Mouse (Mus musculus): ENCODE results near the gene Amigo2. TPM values are rescaled to one million over a fixed set of nuclear protein-coding genes. Genes with fewer than 3 reads are reported as not detected.
A peak's percentile ranks its signal among the peaks of the same experiment; 100 is the strongest.

Gene Amigo2
- polyA plus RNA-seq, 1 experiment = 0.71 TPM

DNA sequence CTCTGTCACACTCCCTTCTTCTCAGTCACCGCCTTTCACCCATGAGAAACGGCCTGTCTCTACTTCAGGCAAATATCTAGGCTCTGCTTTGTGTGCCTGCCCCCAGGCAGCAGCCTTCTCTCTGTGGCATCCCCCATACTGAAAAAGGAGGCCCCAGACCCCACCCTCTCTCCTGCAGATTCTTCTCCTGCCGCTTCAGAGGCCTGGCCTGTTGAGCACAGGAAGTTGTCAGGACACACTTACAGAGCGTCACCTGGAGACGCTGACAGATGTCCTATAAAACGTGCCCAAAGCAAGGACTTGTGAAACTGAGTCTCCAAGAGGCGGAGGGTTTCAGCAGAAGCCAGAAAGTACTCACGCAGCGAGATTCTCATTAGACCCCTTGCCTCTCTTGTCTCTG is 33.7 kb upstream of the Amigo2 start:
- H3K4me3 ChIP-seq (ENCODE audit: insufficient read depth, poor library complexity, severe bottlenecking) = no peak overlapping the region
- no peaks in the 10 kb centered on the region for H3K79me3 ChIP-seq (ENCODE audit: low read depth)
- no peaks in the 10 kb centered on the region for H3K79me2 ChIP-seq (ENCODE audit: control insufficient read depth, insufficient read depth)
- TF ChIP-seq CEBPB (IDR thresholded peaks at IDR 0.05; ENCODE audit: low read depth) = no peak
- no peak for TF ChIP-seq MYOG (IDR thresholded peaks at IDR 0.05; ENCODE audit: control insufficient read depth, extremely low read depth, insufficient read length)
- no peak for TF ChIP-seq MYOD1 (IDR thresholded peaks at IDR 0.05; ENCODE audit: control insufficient read depth, insufficient read length, low read depth)
- no peak for TF ChIP-seq CTCF (IDR thresholded peaks at IDR 0.05; ENCODE audit: control insufficient read depth, insufficient read depth, insufficient read length)
- H3K27me3 ChIP-seq (ENCODE audit: control insufficient read depth, insufficient read depth, insufficient read length) = no peaks in the 10 kb centered on the region
- H3K36me3 ChIP-seq (ENCODE audit: control insufficient read depth, insufficient read depth) = no peaks in the 10 kb centered on the region
- H3ac ChIP-seq (ENCODE audit: control insufficient read depth, insufficient read length, low read depth) = no peak overlapping the region

GRCm38 (mm10) chr15:97280131-97280530 is 33.0 kb upstream of the Amigo2 start:
- Histone ChIP-seq H3K79me2 (ENCODE audit: control insufficient read depth, insufficient read depth) (no peaks in the 10 kb centered on the region), H3K36me3 (ENCODE audit: control insufficient read depth, insufficient read depth) (no peaks in the 10 kb centered on the region), H3K4me3 (ENCODE audit: insufficient read depth, poor library complexity, severe bottlenecking) (no peak overlapping the region), H3K79me3 (ENCODE audit: low read depth) (no peaks in the 10 kb centered on the region), H3K27me3 (ENCODE audit: control insufficient read depth, insufficient read depth, insufficient read length) (no peaks in the 10 kb centered on the region), H3ac (ENCODE audit: control insufficient read depth, insufficient read length, low read depth) (no peak overlapping the region)
- TF ChIP-seq FOSL1 (IDR thresholded peaks at IDR 0.05; ENCODE audit: insufficient read depth, low read length, poor library complexity, severe bottlenecking) = no peak
- TF ChIP-seq MAX (IDR thresholded peaks at IDR 0.05) = no peak
- TF ChIP-seq CEBPB (IDR thresholded peaks at IDR 0.05; ENCODE audit: low read depth) = no peak
- TF ChIP-seq CTCF (IDR thresholded peaks at IDR 0.05; ENCODE audit: control insufficient read depth, insufficient read depth, insufficient read length) = no peak
- TF ChIP-seq USF1 (IDR thresholded peaks at IDR 0.05; ENCODE audit: low read depth) = no peak
- TF ChIP-seq MYOG (IDR thresholded peaks at IDR 0.05; ENCODE audit: control insufficient read depth, extremely low read depth, insufficient read length) = no peak
- no peak for TF ChIP-seq MYOD1 (IDR thresholded peaks at IDR 0.05; ENCODE audit: control insufficient read depth, insufficient read length, low read depth)

DNA sequence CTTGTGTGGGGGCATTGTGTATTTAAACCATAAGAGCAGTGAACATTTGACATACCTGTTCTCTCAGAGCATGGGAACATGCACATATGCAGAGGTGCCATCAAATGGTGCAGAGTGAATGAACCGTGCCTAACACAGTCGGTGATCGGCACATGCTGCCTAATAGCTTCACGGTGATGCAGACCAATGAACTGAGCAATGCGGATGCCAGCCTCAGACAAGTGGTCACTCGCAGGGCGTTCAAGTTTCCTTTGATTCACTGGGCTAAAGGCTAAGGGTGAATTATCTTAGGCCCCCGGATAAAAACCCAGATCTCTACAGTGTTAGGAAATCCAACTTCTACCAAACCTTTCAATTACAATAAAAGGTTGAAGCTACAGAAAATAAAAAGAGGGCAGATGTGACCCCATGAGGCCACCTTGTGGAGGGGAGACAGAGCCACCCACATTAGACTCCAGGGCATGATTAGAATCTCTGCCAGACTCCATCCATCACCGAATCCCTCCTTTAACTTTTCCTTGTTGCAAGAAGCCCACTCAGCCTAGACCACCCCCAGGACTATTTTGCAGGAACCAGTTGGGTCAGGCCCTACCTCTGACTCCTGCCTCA is 31.4 kb upstream of the Amigo2 start:
- H3ac ChIP-seq (ENCODE audit: control insufficient read depth, insufficient read length, low read depth) = no peak overlapping the region
- H3K79me2 ChIP-seq (ENCODE audit: control insufficient read depth, insufficient read depth) = no peaks in the 10 kb centered on the region
- no peaks in the 10 kb centered on the region for H3K27me3 ChIP-seq (ENCODE audit: control insufficient read depth, insufficient read depth, insufficient read length)
- no peaks in the 10 kb centered on the region for H3K79me3 ChIP-seq (ENCODE audit: low read depth)
- no peaks in the 10 kb centered on the region for H3K36me3 ChIP-seq (ENCODE audit: control insufficient read depth, insufficient read depth)
- TF ChIP-seq MYOD1 (IDR thresholded peaks at IDR 0.05; ENCODE audit: control insufficient read depth, insufficient read length, low read depth) (no peak), MAX (IDR thresholded peaks at IDR 0.05) (no peak), MYOG (IDR thresholded peaks at IDR 0.05; ENCODE audit: control insufficient read depth, extremely low read depth, insufficient read length) (no peak), USF1 (IDR thresholded peaks at IDR 0.05; ENCODE audit: low read depth) (no peak), CTCF (IDR thresholded peaks at IDR 0.05; ENCODE audit: control insufficient read depth, insufficient read depth, insufficient read length) (no peak), CEBPB (IDR thresholded peaks at IDR 0.05; ENCODE audit: low read depth) (no peak), FOSL1 (IDR thresholded peaks at IDR 0.05; ENCODE audit: insufficient read depth, low read length, poor library complexity, severe bottlenecking) (no peak)
- H3K4me3 ChIP-seq (ENCODE audit: insufficient read depth, poor library complexity, severe bottlenecking) = no peak overlapping the region

DNA sequence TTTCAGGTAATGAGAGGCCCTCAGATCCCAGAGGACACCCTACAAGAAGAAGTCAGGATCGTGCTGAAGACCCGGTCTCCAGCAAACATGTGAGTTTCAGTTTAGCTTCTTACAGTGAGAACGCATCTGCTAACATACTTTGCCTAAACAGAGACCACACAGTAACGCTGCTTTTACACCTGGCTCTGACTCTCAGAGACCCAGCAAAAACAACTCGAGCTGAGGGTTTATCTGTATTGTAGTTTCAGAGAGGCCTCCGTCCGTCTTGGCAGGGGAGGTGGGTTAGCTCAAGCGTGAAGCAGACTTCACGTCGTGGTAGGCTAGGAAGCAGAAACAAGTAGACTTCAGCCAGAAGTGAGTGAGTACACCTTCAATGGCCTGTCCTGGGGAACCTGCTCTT is 30.2 kb upstream of the Amigo2 start:
- Histone ChIP-seq H3K79me2 (ENCODE audit: control insufficient read depth, insufficient read depth) (no peaks in the 10 kb centered on the region), H3K4me3 (ENCODE audit: insufficient read depth, poor library complexity, severe bottlenecking) (no peak overlapping the region), H3ac (ENCODE audit: control insufficient read depth, insufficient read length, low read depth) (no peak overlapping the region), H3K79me3 (ENCODE audit: low read depth) (no peaks in the 10 kb centered on the region), H3K36me3 (ENCODE audit: control insufficient read depth, insufficient read depth) (no peaks in the 10 kb centered on the region), H3K27me3 (ENCODE audit: control insufficient read depth, insufficient read depth, insufficient read length) (no peaks in the 10 kb centered on the region)
- TF ChIP-seq MAX (IDR thresholded peaks at IDR 0.05) = no peak
- no peak for TF ChIP-seq MYOD1 (IDR thresholded peaks at IDR 0.05; ENCODE audit: control insufficient read depth, insufficient read length, low read depth)
- TF ChIP-seq MYOG (IDR thresholded peaks at IDR 0.05; ENCODE audit: control insufficient read depth, extremely low read depth, insufficient read length) = no peak
- no peak for TF ChIP-seq CEBPB (IDR thresholded peaks at IDR 0.05; ENCODE audit: low read depth)
- no peak for TF ChIP-seq FOSL1 (IDR thresholded peaks at IDR 0.05; ENCODE audit: insufficient read depth, low read length, poor library complexity, severe bottlenecking)
- TF ChIP-seq USF1 (IDR thresholded peaks at IDR 0.05; ENCODE audit: low read depth) = no peak
- TF ChIP-seq CTCF (IDR thresholded peaks at IDR 0.05; ENCODE audit: control insufficient read depth, insufficient read depth, insufficient read length) = no peak

DNA sequence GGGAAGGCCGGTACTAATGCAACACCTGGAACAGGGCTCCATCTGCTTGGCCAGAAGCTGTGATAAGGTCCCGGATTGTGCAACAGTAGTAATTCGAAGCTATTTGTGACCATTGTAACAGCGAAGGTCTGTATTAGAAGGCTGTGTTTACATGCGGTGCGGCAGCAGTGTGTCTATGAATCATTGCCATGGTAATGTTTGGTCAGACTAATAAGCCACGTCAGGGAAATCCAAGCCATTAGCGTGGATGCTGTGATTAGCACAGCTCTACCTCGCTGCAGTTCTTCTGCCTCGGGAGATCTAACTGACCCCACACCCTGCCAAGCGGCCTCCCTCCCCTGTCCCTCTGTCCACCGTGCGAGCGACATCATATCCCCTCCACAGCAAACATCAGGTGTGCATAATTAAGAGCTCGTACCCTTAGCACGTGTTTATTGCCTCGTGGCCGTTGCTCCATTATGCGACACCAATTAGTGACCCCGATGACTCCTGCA is 29.6 kb upstream of the Amigo2 start:
- H3K79me2 ChIP-seq (ENCODE audit: control insufficient read depth, insufficient read depth) = no peaks in the 10 kb centered on the region
- H3K4me3 ChIP-seq (ENCODE audit: insufficient read depth, poor library complexity, severe bottlenecking) = no peak overlapping the region
- H3ac ChIP-seq (ENCODE audit: control insufficient read depth, insufficient read length, low read depth) = no peak overlapping the region
- H3K27me3 ChIP-seq (ENCODE audit: control insufficient read depth, insufficient read depth, insufficient read length) = no peaks in the 10 kb centered on the region
- peak; percentile 59 for TF ChIP-seq CEBPB (IDR thresholded peaks at IDR 0.05; ENCODE audit: low read depth)
- no peak for TF ChIP-seq MAX (IDR thresholded peaks at IDR 0.05)
- no peaks in the 10 kb centered on the region for H3K36me3 ChIP-seq (ENCODE audit: control insufficient read depth, insufficient read depth)
- H3K79me3 ChIP-seq (ENCODE audit: low read depth) = no peaks in the 10 kb centered on the region

Data from C2C12 (cell line).